Mouse (Mus musculus): ENCODE measurements around the gene 1700008P02Rik. TPM values are rescaled to one million over a fixed set of nuclear protein-coding genes. Genes with fewer than 3 reads are reported as not detected.

1700008P02Rik gene
- total and polyA plus RNA-seq, 3 experiments: not detected

DNA sequence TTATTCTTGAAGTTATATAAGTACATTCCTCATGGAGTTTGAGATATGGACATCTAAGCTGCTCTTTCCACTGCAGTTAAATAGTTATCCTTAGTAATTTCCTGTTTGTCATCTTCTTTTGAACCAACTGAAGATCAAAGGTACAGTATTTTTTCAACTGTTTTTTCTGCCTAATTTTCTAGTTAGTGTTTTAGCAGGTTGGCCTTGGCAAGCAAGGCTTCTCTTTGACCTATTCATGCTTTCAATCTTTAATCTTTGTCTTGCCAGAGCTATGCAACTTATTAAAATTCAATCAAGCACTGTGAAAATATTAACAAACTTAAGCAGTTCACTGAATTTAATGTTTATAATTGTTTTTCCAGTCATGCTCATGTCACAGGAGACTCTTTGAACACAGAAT, 14.0 kb upstream of the 1700008P02Rik start:
- TF ChIP-seq GATA1 (IDR thresholded peaks at IDR 0.05; ENCODE audit: low read depth, low read length) (no peak), CTCF (IDR thresholded peaks at IDR 0.05 in 2 of 3, conservative IDR thresholded peaks at IDR 0.05 in 1 of 3; ENCODE audit: control insufficient read depth in 1 of 3, insufficient read depth in 1 of 3, low read depth in 2 of 3, low read length in 3 of 3, poor library complexity in 1 of 3, severe bottlenecking in 1 of 3) (no peak), ZMIZ1 (IDR thresholded peaks at IDR 0.05; ENCODE audit: low read depth, low read length) (no peak), E2F4 (IDR thresholded peaks at IDR 0.05; ENCODE audit: borderline replicate concordance, low read depth, low read length) (no peak), SIN3A (IDR thresholded peaks at IDR 0.05; ENCODE audit: low read length) (no peak), NELFE (IDR thresholded peaks at IDR 0.05; ENCODE audit: low read depth, low read length) (no peak)
- H3K9me3 ChIP-seq (replicated peaks; ENCODE audit: insufficient read depth, low read length): no peaks in the 10 kb centered on the region
- H3K27me3 ChIP-seq (ENCODE audit: control insufficient read depth in 1 of 2, insufficient read depth in 2 of 2, low read length in 2 of 2): no peaks in the 10 kb centered on the region
- no peaks in the 10 kb centered on the region; a peak in 1 of 4 replicates for H3K36me3 ChIP-seq (ENCODE audit: control insufficient read depth in 1 of 2, insufficient read depth in 2 of 2, low read length in 2 of 2)
- DNase-seq (ENCODE audit: low read depth, low spot score): no peak
- H3K4me1 ChIP-seq (ENCODE audit: control insufficient read depth in 1 of 2, insufficient read depth in 2 of 2, low read length in 2 of 2): 0 out of 4 replicates have a peak, but pooled peaks cover 0 to 2% of the 10 kb centered on the region in 2 experiments
- no peak overlapping the region for H3K27ac ChIP-seq (ENCODE audit: control insufficient read depth, low read depth, low read length)
- no peaks in the 10 kb centered on the region for H3K79me2 ChIP-seq (ENCODE audit: control insufficient read depth, insufficient read depth, low read length, poor library complexity)
- H3K9ac ChIP-seq (ENCODE audit: control insufficient read depth, low read depth, low read length, poor library complexity, severe bottlenecking): no peak overlapping the region
- H3K4me3 ChIP-seq (ENCODE audit: control insufficient read depth in 1 of 2, insufficient read depth in 1 of 2, low read depth in 2 of 2, low read length in 2 of 2): no peak overlapping the region

DNA sequence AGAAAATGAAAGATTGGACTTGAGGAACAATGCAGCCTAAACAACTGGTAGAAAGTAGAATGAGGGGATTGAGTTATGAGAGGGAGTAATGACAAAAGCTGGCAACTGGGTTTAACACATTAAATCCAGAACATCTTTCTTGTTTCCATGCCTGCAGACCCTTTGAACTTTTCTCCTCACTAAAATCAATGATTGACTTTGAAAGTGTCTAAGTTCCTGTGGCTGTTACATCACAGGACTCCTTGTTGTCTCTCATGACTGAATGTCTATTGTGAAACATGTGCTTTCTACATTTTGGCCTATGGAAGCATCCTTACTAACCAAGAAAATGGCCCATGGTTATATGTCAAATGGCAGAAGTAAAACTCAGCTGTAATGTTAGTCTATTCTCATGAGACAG, 2.4 kb downstream of the 1700008P02Rik start:
- no peaks in the 10 kb centered on the region for H3K79me2 ChIP-seq (ENCODE audit: control insufficient read depth, insufficient read depth, low read length, poor library complexity)
- no peak overlapping the region for H3K9ac ChIP-seq (ENCODE audit: control insufficient read depth, low read depth, low read length, poor library complexity, severe bottlenecking)
- TF ChIP-seq POLR2AphosphoS2 (IDR thresholded peaks at IDR 0.05; ENCODE audit: low read length) (no peak), ZC3H11A (IDR thresholded peaks at IDR 0.05; ENCODE audit: low read depth, low read length) (no peak), MXI1 (IDR thresholded peaks at IDR 0.05; ENCODE audit: low read depth, low read length) (no peak), POLR2AphosphoS5 (IDR thresholded peaks at IDR 0.05; ENCODE audit: borderline replicate concordance, low read depth, low read length) (no peak), EP300 (IDR thresholded peaks at IDR 0.05; ENCODE audit: low read depth in 1 of 2, low read length in 2 of 2) (no peak), ZNF384 (IDR thresholded peaks at IDR 0.05; ENCODE audit: low read depth, low read length) (no peak), E2F4 (IDR thresholded peaks at IDR 0.05; ENCODE audit: borderline replicate concordance, low read depth, low read length) (no peak)
- H3K4me1 ChIP-seq (ENCODE audit: control insufficient read depth in 1 of 2, insufficient read depth in 2 of 2, low read length in 2 of 2): no peaks in the 10 kb centered on the region
- H3K4me3 ChIP-seq (ENCODE audit: control insufficient read depth in 1 of 2, insufficient read depth in 1 of 2, low read depth in 2 of 2, low read length in 2 of 2): no peak overlapping the region
- H3K9me3 ChIP-seq (replicated peaks; ENCODE audit: insufficient read depth, low read length): no peaks in the 10 kb centered on the region
- no peak overlapping the region for H3K27ac ChIP-seq (ENCODE audit: control insufficient read depth, low read depth, low read length)
- H3K36me3 ChIP-seq (ENCODE audit: control insufficient read depth in 1 of 2, insufficient read depth in 2 of 2, low read length in 2 of 2): no peaks in the 10 kb centered on the region
- no peaks in the 10 kb centered on the region for H3K27me3 ChIP-seq (ENCODE audit: control insufficient read depth in 1 of 2, insufficient read depth in 2 of 2, low read length in 2 of 2)
- DNase-seq (ENCODE audit: low read depth, low spot score): no peak
